In genomic region chr4:57369736-57370373, GRCm38 (mm10) we compare ENCODE assay signal across 8 mouse cellular contexts.
DNase-seq lines count a peak whose midpoint lies in the region; ATAC-seq lines count a peak whose summit lies in the region.

No protein-coding gene starts in this region.

- no peaks in the 10 kb centered on the region for H3K9me3 ChIP-seq in hindbrain, embryonic 16.5 days (ENCODE audit: control insufficient read depth, low read length)

- WGBS in hindbrain, embryonic 16.5 days = 17% methylated on average over 12 of the region's 12 CpGs

- H3K27ac ChIP-seq in hindbrain, embryonic 16.5 days (ENCODE audit: low read depth, low read length) = no peak overlapping the region

- no peak overlapping the region for H3K4me2 ChIP-seq in hindbrain, embryonic 16.5 days (ENCODE audit: low read length)

- no peak overlapping the region for H3K4me3 ChIP-seq in hindbrain, embryonic 16.5 days (ENCODE audit: low read length)

- no peaks in the 10 kb centered on the region for H3K36me3 ChIP-seq in hindbrain, embryonic 16.5 days (ENCODE audit: control insufficient read depth, insufficient read depth, low read length)

- H3K4me1 ChIP-seq in hindbrain, embryonic 16.5 days (ENCODE audit: control insufficient read depth, insufficient read depth, low read depth, low read length) = no peaks in the 10 kb centered on the region

- no peaks in the 10 kb centered on the region for H3K27me3 ChIP-seq in hindbrain, embryonic 16.5 days (replicated peaks; ENCODE audit: control insufficient read depth, insufficient read depth, low read length)

- H3K9ac ChIP-seq in hindbrain, embryonic 16.5 days (ENCODE audit: low read depth, low read length) = no peak overlapping the region

- peak; percentile 94 for ATAC-seq in hindbrain, embryonic 16.5 days
- peak; percentile 78 for ATAC-seq in megakaryocyte, adult 5-6 weeks (ENCODE audit: poor library complexity, severe bottlenecking)

- peak; percentile 90 for DNase-seq in R1 (ENCODE audit: low read depth, low spot score)
- DNase-seq in cerebellum, postnatal 25 days = peak; percentile 82 to 92
- peak; percentile 49 to 69 for DNase-seq in frontal cortex, postnatal 25 days (ENCODE audit: low spot score in 2 of 2)
- peak; percentile 70 to 78 for DNase-seq in layer of hippocampus, postnatal 36 days
- DNase-seq in right cerebral cortex, postnatal 10 days (ENCODE audit: low spot score in 2 of 2) = peak; percentile 85 to 91
- DNase-seq in urinary bladder, postnatal 14 days (ENCODE audit: low spot score) = peak; percentile 80
